Mouse (Mus musculus): ENCODE data around the gene Arfgap3.
"Not testable (repeated sequence)": the region's sequence is repeated elsewhere in the genome, so short reads cannot be mapped to it uniquely, and the experiment has no call there.

DNA sequence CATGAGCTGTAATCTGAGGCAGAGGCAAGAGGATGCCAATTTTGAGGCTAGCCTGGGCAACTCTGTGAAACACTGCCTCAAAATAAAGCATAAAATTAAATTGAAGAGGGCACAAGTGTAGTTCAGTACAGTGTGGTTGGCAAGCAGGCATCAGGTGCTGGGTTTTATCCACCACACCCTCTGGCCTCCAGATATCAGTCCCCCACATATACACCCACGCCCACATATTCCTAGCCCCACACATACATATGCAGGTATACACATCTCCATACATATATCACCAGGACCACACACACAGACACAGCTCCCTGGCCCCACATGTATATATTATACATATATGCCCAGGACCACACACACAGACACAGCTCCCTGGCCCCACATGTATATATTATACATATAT is 41.3 kb downstream of the Arfgap3 start:
- not testable (repeated sequence) for TF ChIP-seq CTCF, POLR2A (IDR thresholded peaks at IDR 0.05; ENCODE audit: extremely low read depth, insufficient read depth, low read length)

Data from cortical plate, adult 2 months (tissue).